Mouse (Mus musculus) MEL (cell line): ENCODE measurements around the gene Myh1. TPM values are rescaled to one million over a fixed set of nuclear protein-coding genes. Genes with fewer than 3 reads are reported as not detected.

Experiments used
- DNase-seq: peaks from one replicate; pipeline ENCODE4 v3.0.0; 2011; ENCODE audit warnings: low read depth, low spot score
- H3K27ac ChIP-seq: 2 replicates; pipeline ENCODE4 v1.5.1; 2012; ENCODE audit warnings: low read depth, mild to moderate bottlenecking, control low read depth, low read length, moderate library complexity; ENCODE audit not compliant: control insufficient read depth
- H3K27me3 ChIP-seq, 2 experiments: fragments of 150-350 bp in 1 of 2; sonication (generic) in 1 of 2; 2 replicates each; pipeline ENCODE4 v1.6.1; 2012; ENCODE audit warnings: low read length in 2 of 2, mild to moderate bottlenecking in 2 of 2, improper control_type of control experiment in 1 of 2, moderate library complexity in 1 of 2; ENCODE audit not compliant: insufficient read depth in 2 of 2, control insufficient read depth in 1 of 2
- H3K36me3 ChIP-seq, 2 experiments: 2 replicates each; pipeline ENCODE4 v1.6.1; 2012 to 2014; ENCODE audit warnings: low read length in 2 of 2, improper control_type of control experiment in 1 of 2, inconsistent platforms in 1 of 2, mild to moderate bottlenecking in 1 of 2; ENCODE audit not compliant: insufficient read depth in 2 of 2, control insufficient read depth in 1 of 2
- H3K4me1 ChIP-seq, 2 experiments: fragments of 150-350 bp in 1 of 2; sonication (generic) in 1 of 2; 2 replicates each; pipeline ENCODE4 v1.6.1; 2012; ENCODE audit warnings: low read length in 2 of 2, improper control_type of control experiment in 1 of 2, mild to moderate bottlenecking in 1 of 2; ENCODE audit not compliant: insufficient read depth in 2 of 2, control insufficient read depth in 1 of 2
- H3K4me3 ChIP-seq, 2 experiments: fragments of 150-350 bp in 1 of 2; sonication (generic) in 1 of 2; 2 replicates each; pipeline ENCODE4 v1.5.1; 2012; ENCODE audit warnings: low read depth in 2 of 2, low read length in 2 of 2, mild to moderate bottlenecking in 2 of 2, moderate library complexity in 2 of 2, control low read depth in 1 of 2, improper control_type of control experiment in 1 of 2; ENCODE audit not compliant: control insufficient read depth in 1 of 2, insufficient read depth in 1 of 2
- H3K79me2 ChIP-seq: 2 replicates; pipeline ENCODE4 v1.6.1; 2012; ENCODE audit warnings: mild to moderate bottlenecking, low read length, moderate library complexity; ENCODE audit not compliant: control insufficient read depth, poor library complexity, insufficient read depth
- H3K9ac ChIP-seq: 2 replicates; pipeline ENCODE4 v1.6.1; 2012; ENCODE audit warnings: low read depth, mild to moderate bottlenecking, control low read depth, low read length, moderate library complexity; ENCODE audit not compliant: control insufficient read depth, poor library complexity, severe bottlenecking
- H3K9me3 ChIP-seq: fragments of 150-350 bp; sonication (generic); replicated peaks from 2 replicates; pipeline ENCODE4 v1.6.1; 2012; ENCODE audit warnings: mild to moderate bottlenecking, low read length, improper control_type of control experiment, moderate library complexity; ENCODE audit not compliant: insufficient read depth
- JUND ChIP-seq: IDR thresholded peaks from 2 replicates; pipeline ENCODE4 v1.6.1; 2011; ENCODE audit warnings: low read depth, mild to moderate bottlenecking, improper control_type of control experiment, low read length
- POLR2A ChIP-seq, 2 experiments: IDR thresholded peaks; 2 replicates each; pipeline ENCODE4 v1.6.1; 2011 to 2012; ENCODE audit warnings: low read length in 2 of 2, mild to moderate bottlenecking in 2 of 2, control low read depth in 1 of 2, improper control_type of control experiment in 1 of 2, low read depth in 1 of 2, moderate library complexity in 1 of 2; ENCODE audit not compliant: control insufficient read depth in 1 of 2, insufficient read depth in 1 of 2, poor library complexity in 1 of 2
- polyA plus RNA-seq, 2 experiments: library from polyadenylated mRNA; stranded (reverse) in 1 of 2; unstranded in 1 of 2; fragments of >175 nt in 1 of 2; fragments of >200 nt in 1 of 2; gene quantifications; 2 replicates each; pipeline versions ENCODE4 v1.2.1 to v1.2.4; 2012; ENCODE audit warnings: low replicate concordance in 2 of 2, low read depth in 1 of 2; ENCODE audit not compliant: insufficient read length in 2 of 2, insufficient read depth in 1 of 2, missing spikeins in 1 of 2
- total RNA-seq: library from RNA; depleted of rRNA; stranded (reverse); fragments of 300-350 nt; gene quantifications from 2 replicates; pipeline ENCODE4 v1.2.3, GENCODE M21; 2012; rRNA removed

Gene Myh1
- total and polyA plus RNA-seq, 3 experiments = not detected

GRCm38 (mm10) chr11:67260956-67261355, 61.1 kb downstream of the Myh1 start:
- Histone ChIP-seq H3K4me1 (no peaks in the 10 kb centered on the region), H3K27me3 (no peaks in the 10 kb centered on the region), H3K4me3 (no peak overlapping the region), H3K9me3 (no peaks in the 10 kb centered on the region), H3K79me2 (no peaks in the 10 kb centered on the region), H3K9ac (no peak overlapping the region), H3K27ac (no peak overlapping the region), H3K36me3 (no peaks in the 10 kb centered on the region)
- TF ChIP-seq JUND = no peak
- no peak for TF ChIP-seq POLR2A (IDR thresholded peaks at IDR 0.05; ENCODE audit: control insufficient read depth in 1 of 2, insufficient read depth in 1 of 2, low read depth in 1 of 2, low read length in 2 of 2, poor library complexity in 1 of 2)
- no peak for DNase-seq

Other genes starting within 250 kb of the Myh1 start
- not detected in 2 replicates for gene Tmem238l, start 243.4 kb upstream of the Myh1 start, total RNA-seq
- gene Tmem238l, start 243.4 kb upstream of the Myh1 start, polyA plus RNA-seq = not detected
- gene Tmem220, start 174.9 kb upstream of the Myh1 start, total RNA-seq = 0.23 and 0.35 TPM in 2 replicates
- gene Tmem220, start 174.9 kb upstream of the Myh1 start, polyA plus RNA-seq = under 1 TPM in 1 of 2 experiments, not detected in 1; 0.99 TPM
- gene Adprm, start 147.5 kb upstream of the Myh1 start, total RNA-seq = 23.0 and 27.8 TPM in 2 replicates
- 100 to 1,000 TPM in 1 of 2 experiments, 10 to 100 TPM in 1; 19.7 to 531 TPM for gene Adprm, start 147.5 kb upstream of the Myh1 start, polyA plus RNA-seq
- gene Sco1, start 147.4 kb upstream of the Myh1 start, total RNA-seq = 29.8 and 32.9 TPM in 2 replicates
- 10 to 100 TPM in 1 of 2 experiments, not detected in 1; 14.1 TPM for gene Sco1, start 147.4 kb upstream of the Myh1 start, polyA plus RNA-seq
- 0.81 and 1.5 TPM in 2 replicates for gene Myh3, start 121.8 kb upstream of the Myh1 start, total RNA-seq
- 1 to 10 TPM in 1 of 2 experiments, not detected in 1; 1.7 TPM for gene Myh3, start 121.8 kb upstream of the Myh1 start, polyA plus RNA-seq
- not detected in 2 replicates for gene Myh2, start 29.0 kb upstream of the Myh1 start, total RNA-seq
- gene Myh2, start 29.0 kb upstream of the Myh1 start, polyA plus RNA-seq = not detected
- not detected in 2 replicates for gene Myh4, start 38.0 kb downstream of the Myh1 start, total RNA-seq
- not detected for gene Myh4, start 38.0 kb downstream of the Myh1 start, polyA plus RNA-seq
- not detected in 2 replicates for gene Myh8, start 77.1 kb downstream of the Myh1 start, total RNA-seq
- not detected for gene Myh8, start 77.1 kb downstream of the Myh1 start, polyA plus RNA-seq
- not detected in 2 replicates for gene Myh13, start 121.6 kb downstream of the Myh1 start, total RNA-seq
- not detected for gene Myh13, start 121.6 kb downstream of the Myh1 start, polyA plus RNA-seq